Mouse (Mus musculus) fibroblast of lung, adult 2 months (primary cell): Measurements from ENCODE around the gene Dtnbp1.

Experiments used
- DNase-seq: peaks from one replicate; pipeline ENCODE4 v3.0.0-alpha.2; 2011; ENCODE audit warnings: low read depth

Gene Dtnbp1

DNA sequence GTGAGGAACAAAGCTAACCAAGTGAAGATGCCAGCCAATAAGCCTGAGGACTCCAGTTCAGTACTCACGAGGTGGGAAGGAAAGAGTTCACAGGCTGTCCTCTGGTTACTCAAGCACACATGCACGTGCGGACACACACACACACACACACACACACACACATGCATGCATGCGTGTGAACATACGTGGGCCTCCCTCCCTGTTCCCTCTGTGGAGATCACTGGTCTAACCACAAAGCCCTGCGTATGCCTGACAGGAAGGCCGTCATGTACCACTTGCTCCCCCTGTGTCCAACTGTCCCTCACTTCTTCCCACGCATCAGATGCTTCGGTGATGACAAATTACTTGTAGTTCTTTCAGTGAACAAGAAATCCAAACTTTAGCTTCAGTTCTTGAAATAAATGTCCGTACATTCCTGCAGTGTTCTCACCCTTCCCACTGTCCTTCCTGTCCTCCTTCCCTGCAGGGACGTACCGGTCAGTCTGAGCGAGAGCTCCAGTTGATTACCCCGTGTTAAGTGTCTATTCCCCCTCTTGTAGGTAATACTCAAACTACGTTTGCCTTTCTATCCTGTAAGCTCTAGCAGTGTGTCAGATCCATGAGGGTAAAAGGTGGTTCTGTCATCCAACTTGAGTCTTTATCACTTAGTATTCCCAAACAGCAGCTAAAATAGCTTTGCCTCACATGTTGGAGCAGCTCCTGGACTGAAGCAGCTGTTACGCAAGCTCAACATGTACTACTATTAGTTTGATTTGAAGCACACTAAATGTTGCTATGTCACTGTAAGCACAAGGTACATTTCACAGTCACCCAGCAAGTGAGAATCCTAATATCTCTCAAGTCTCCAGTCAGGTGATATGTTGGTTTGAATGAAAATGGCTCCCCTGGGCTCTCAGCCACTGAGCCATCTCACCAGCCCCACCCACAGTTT, 53.4 kb downstream of the Dtnbp1 start:
- DNase-seq = no peak

DNA sequence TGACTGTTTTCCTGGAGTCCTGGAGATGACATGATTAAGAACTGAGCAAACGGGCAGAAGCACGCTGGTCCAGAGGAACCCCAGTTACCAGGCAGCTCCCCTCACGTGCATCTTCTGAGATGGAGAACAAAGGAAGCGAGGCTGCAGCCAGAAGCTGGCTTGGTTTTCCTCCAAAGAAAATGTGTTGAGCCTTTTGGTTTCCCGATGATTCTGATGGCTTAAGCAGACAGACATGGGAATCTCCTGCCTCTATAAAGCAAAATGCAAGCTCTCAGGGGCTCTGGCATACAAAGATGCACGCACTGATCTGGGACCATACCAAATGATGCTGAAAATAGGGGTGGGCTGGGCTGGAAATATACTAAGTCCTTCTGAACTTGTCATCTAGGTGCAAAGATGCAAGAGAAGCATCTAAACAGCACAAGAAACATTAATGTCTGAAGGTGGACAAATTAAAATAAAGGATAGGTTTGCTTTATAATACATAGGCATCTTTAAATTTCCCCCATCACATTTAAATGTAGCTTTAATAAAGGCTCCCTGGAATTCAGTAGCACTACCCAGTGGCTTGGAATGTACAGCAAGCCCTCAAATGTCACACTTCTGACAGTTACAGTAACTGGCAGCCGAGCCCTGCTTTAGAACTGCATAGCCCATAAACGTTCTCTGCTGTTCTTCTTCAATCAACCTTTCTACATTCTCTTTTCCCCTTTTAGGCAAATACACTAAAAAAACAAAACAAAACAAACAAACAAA, 54.9 kb downstream of the Dtnbp1 start:
- DNase-seq = no peak

DNA sequence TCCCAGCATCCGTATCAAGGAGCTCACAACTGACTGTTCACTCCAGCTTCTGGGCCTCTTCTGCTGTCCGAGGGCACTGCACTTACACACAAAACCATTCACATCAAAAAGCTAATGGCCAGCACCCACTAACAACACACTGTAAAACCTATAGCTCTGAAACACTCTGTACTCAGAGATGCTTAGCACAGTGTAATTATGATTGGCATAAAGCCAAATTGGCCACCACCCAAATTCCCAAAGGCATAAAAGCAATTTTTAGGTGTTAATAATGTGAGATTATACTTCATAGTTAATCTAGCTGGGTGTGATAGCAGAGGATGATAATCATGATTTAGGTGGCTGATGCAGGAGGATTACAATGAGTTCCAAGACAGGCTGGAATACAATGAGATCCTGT, 58.3 kb downstream of the Dtnbp1 start:
- DNase-seq = no peak

DNA sequence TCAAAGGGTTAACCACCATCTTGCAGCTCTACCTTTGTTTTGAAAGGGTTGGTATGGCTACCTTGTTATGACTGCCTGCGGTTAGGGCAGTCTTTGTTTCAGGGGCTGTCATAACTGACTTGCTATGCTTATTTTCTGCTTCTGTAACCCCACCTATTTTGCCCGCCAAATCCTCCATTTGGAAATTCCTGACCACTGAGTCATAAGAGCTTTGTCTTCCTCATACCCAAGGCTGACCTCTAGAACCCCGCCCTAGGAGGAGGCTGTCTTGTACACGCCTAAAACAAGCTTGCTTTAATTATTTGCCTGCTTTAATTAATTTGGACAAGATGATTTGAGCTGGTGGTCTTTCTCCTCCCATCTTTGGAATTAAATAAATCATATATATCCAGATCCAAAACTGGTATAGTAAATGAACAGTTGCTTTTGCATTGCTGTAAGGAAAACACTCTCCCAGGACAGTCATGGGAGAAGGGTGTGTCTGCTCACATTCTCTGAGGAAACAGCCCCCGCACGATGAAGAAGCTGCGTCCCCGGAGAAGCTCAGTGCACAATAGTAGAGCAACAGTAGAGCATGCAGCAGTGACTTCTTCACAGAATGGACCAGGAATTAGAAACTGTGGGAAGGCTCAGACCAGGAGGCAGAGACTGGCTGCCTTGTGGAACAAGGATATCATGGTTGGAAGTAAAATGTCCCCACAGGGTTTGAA, 62.5 kb downstream of the Dtnbp1 start:
- DNase-seq = peak; percentile 15

DNA sequence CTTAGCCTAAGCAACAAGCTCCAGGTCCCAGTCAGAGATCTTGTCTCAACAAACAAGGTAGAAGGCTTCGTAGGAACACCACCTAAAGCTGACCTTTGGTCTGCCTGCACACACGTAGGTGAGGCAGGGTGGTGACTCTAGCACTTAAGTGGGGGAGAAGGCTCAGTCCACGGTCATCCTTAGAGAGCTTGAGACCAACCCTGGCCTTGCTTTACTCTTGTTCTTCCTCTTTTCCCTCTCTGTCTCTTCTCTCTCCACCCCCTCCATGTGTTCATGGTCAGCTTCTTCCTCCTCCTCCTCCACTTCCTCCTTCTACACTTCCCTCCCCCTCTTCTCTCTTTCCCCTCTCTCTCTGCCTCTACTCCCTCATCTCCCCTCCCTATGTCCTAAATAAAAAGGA, 64.3 kb downstream of the Dtnbp1 start:
- no peak for DNase-seq

DNA sequence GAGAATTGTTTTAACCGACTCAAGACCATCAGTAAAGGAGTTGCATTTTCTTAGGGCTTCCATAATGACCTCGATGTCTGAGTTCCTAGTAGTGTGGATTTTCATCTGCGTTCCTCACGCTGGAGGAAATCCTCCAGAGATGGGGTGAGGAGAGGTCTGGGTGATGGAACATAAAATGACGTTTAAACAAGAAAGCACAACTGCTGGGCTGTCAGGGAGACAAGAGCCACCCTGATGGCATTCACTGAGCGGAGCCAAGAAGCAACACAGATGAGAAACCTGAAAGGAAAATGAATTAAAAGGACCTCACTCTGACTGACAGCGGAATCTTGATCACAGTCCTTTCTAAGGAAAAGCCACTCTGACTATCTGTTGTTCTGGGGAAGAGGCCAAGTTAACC, 68.4 kb downstream of the Dtnbp1 start:
- DNase-seq = no peak

DNA sequence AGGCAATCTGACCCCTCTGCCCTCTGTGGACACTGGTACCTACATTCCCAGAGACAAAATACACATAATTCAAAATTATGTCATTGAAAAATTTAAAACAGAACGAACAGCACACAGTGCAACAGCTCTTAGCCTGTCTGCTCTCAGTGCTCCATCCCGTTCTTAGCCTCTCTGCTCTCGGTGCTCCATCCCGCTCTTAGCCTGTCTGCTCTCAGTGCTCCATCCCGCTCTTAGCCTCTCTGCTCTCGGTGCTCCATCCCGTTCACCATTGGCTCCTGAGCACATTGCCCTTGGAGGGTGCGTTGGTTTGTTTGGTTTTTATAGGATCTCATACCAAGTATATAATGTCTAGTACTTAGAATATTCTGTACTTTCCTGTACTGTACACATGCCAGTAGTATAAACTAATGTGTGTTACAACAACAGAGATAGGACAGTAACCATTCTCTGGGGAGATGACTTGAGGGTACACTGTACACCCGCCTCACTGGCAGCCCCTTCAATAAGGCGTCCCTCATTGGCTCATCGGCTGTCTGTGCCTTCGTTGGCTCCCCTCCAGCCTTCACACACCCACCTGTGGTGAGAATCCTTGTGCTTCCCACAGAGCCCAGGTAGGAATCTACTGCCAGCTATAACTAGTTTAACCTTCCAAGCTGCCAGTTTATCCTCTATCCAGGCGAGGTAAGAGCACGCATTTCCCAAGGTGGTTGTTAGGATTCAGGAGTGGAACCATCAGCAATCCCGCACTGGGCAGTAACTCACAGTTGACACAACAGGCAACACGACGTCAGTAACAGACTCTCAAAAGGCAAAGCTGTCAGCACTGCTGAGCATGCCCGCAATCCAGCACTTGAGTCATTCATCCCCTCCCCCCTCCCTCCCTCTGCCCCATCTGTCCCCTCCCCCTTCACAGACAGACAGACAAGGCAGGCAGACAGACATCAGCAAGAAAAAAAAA, 69.4 kb downstream of the Dtnbp1 start:
- DNase-seq = no peak

DNA sequence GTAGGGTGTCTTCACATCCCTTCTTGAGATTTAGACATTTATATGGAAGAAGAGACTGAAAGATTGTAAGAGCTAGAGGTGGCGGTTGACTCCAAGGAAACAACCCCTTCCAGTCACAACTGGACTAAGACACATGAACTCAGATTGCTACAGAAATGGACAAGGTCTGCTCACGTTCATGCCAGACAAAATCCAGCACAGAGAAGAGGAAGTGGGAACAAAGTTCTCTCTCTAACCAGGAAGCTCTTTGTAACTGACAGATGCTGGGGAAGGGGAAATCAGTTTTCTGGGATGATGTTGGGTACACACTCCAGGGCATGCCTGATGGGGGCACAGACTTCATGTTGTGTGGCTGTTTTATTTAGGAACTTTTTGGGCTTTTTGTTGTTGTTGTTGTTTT, 75.6 kb downstream of the Dtnbp1 start:
- no peak for DNase-seq

DNA sequence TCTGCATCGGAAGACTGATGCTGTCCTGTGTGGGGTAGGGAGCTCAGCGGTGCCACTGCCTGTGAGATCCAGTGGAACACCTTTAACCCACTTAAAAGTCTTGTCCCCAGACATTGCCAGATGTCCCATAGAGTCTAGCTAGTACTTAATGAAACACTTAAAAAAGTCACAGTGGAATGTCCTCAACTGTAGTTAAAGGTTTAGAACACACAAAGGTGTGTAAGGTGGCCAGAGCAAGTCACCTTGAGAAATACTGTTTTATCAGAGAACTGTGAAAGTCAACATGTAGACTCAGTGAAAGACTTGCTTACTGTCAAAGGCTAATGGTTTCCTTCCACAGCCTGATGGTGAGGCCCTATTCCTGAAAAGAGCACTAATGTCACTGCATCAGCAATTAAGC, 76.8 kb downstream of the Dtnbp1 start:
- no peak for DNase-seq

DNA sequence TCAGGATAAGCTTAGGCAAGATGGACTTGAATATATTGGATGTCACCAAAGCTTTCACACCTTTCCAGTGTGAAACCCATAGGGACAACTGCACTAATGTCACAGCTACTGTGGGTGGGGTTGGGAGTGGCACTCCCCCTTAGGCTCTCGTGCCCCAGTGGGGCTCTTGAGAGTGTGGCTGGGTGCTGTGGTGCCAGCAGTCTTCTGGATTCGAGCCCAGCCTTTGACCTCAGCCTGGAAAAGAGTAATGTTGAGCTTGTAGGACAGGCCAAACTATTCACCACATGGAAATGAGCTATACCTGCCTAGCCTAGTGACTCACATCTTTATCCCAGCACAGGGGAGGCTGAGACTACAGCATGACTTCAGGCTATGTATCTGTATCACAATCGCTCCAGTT, 77.9 kb downstream of the Dtnbp1 start:
- no peak for DNase-seq

DNA sequence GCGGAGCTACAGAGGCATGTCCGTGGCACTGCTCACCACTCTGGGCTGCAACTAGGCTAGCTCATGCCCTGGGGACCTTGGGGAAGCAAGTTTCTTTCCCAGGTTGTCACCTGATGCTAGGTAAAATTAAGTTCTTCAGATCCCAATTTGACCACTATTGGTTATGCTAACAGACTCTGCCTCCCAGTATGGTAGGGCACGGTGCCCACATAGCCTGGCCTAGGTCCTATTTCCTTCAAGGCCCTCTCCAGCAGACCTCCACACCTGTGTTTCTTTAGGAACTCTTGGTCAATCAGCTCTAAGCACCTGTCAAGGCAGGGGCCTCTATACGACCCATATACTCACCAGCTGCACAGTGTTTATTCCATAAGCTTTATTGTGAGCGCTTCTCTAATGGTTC, 80.2 kb downstream of the Dtnbp1 start:
- DNase-seq = no peak

DNA sequence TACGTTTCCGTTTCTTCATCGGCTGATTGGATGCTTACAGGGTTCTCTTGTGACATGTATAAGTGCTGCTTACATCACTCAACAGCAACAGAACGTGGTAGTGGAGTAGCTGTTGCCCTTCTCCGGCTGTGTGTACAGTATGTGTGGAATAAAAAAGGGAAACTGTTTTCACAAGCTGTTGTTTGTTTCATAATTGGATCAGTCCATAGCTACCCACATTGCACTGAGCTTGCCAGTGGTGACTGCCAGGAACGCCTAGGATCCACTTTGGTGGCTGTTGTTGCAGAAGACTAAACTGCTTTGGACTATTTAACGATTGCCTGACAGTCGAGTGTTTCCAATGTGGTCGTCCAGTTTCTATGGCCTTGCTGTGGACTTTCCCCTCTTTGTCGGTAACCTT, 80.9 kb downstream of the Dtnbp1 start:
- no peak for DNase-seq

DNA sequence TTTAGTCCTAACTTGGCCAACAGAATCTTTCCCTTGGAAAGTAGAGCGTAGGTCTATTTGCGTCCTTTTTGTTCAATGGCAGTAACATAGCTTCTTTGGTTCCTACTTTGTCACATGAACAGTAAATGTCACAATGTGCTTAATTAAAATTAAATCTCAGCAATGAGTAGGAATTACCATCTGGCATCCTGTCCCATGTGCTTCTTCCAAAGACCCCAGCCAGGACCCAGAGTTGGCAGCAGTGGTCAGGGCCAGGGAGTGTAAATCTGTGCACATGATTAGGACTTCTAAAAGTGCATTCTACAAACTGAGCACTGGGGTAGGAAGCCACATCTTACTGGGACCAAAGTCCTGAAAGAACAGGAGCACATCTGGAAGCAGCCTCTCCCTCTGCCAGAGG, 83.7 kb downstream of the Dtnbp1 start:
- no peak for DNase-seq

DNA sequence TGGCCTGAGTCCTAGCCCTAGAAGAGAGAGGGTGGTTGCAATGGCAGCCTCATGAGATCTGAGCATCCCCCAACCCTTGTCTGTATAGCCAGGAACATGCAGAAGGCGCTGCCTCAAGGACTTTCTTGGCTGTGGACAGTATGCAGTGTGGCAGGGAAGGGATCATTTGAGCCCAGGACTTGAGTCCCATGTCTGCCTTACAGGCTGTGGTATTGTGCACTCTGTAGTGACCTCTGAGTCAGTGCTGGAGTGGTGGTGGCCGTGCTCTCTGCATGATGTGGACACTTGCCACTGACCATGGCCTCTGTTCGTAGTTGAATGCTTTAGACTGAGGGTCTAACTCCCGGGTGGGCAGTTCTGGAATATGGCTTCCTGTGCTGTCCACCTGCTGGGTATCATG, 84.7 kb downstream of the Dtnbp1 start:
- no peak for DNase-seq

DNA sequence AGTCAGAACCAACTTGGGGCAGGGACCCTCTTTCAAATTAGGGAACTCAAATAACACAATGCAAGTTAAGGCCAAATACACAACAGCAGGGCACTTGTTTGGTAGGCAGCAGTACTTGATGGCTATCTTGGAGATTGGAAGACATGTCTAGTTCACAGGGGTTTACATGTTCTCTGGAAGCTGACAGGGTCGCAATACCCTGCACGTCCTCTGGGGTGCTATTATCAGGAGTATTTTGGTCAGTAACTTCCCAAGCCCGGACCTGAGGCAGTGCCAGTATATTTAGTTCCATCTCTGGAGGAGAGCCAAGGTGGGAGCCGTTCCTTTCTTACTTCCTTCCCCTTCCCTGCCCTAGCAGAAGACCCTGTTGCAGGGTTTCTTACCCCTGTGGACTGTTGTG, 86.0 kb downstream of the Dtnbp1 start:
- no peak for DNase-seq

DNA sequence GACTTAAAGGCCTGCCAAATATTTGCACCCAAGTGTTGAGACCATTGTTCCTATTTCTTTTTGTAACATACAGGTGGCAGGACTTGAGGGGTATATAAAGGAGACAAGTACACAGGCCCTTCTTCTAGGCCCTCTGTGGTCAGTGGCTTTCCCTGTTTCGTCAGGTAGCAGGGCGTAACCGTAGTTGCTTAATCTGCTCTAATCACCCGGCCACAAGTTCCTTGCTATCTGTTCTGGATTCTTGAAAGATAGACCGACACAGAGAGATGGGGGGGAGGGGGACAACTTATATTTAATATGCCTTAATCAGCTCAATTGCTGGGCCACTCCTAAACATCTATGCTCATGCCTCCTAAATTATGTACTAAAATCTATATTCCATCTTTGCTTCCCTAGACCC, 86.6 kb downstream of the Dtnbp1 start:
- no peak for DNase-seq

DNA sequence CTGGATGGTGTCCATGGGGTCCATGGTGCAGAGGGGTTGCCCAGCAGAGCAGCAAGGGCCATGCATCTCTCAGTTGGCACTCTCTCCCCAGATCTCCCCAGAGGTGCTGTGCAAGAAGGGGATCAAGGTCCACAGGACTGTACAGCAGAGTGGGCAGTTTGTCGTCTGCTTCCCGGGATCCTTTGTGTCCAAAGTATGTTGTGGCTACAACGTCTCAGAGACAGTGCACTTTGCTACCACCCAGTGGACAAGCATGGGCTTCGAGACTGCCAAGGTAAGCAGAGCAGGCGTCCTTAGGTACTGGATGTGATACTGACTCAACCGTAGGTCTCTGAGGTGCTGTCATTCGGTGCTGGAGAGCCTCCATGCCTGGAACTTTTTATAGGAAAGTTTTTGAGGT, 88.4 kb downstream of the Dtnbp1 start:
- DNase-seq = no peak

DNA sequence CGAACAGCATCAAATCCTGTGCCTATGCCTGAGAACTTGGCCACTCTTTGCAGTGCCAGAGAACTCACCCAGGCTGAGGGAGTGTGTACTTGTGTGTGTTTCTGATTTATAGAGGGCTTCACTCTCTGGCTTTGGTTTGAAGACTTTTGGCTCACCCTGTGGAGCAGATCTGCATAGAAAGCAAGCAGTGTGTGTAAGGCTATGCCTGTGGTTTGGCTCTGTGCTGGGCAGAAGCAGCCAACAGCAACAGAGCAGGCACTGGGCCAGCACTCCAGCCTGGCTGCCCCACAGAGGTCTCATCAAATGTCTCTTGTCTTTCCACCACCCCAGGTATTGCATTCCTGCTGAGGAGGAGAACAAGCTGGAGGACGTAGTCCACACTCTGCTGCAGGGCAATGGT, 89.1 kb downstream of the Dtnbp1 start:
- DNase-seq = peak; percentile 83

DNA sequence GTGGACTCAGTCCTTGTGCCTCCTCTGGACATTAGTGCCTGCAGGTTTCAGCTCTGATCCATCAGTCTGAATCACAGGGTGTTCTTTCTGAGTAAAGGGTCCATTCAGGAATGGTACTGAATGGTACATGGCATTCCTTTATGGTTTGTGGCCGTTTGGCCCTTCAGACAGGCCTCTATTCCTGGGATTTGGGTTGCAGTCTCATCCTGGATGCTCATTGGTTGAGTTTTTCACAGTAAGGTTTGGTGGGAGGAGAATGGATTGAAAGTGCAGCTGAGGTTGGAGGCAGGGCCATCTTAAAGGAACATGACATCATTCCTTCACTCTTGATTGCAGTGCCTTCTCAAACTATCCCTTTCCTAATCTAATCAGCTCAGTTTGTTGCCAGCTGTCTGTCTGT, 93.2 kb downstream of the Dtnbp1 start:
- DNase-seq = no peak

DNA sequence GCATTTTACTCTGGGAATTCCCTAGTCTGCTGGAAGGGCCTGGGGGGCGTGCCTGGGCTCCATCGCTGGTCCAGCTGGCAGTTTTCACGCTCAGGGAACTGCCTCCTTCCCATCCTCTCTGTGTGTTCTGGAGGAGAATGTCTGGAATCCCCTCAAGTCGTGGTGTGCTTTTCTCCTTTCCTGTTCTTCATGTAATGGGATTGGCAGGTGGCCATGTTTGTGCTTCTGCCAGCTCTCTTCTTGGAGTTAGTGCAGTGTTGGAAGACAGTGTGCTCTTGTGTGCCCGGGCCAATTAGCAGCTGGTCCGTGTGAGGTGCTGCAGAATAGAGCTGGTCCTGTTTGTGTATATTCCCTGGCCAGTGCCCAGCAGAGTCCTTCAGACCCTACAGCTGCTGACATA, 94.2 kb downstream of the Dtnbp1 start:
- peak; percentile 96 for DNase-seq

DNA sequence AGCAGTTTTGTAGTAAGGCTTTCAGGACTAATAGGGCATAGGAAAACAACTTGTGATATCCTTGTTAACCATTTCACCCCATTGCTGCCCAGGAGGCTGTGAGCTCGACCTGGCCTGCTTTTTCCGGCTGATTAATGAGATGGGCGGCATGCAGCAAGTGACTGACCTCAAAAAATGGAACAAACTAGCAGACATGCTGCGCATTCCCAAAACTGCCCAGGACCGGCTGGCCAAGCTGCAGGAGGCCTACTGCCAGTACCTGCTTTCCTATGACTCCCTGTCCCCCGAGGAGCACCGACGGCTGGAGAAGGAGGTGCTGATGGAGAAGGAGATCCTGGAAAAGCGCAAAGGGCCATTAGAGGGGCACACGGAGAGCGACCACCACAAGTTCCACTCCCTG, 95.8 kb downstream of the Dtnbp1 start:
- no peak for DNase-seq

DNA sequence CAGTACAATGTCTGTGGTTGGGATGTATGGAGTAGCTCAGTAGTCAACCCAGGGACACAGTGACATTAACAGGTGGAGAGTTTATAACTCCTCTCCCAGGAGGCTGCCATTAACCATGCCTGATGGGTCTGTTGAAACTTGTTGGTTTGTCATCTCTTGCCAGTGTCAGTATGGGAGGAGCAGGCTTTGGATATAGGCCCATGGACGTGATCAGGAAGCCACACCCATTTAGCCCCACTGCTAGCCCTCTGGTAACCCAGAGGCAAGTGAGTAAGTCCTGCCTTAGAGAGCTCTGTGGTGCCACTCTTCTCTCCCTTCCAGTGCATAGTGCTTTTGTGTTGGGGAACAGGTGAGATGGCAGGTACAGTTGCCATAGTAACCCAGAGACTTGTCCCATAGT, 97.7 kb downstream of the Dtnbp1 start:
- DNase-seq = no peak
